Mouse (Mus musculus) gastrocnemius, postnatal 10 days (tissue): ENCODE measurements around the gene Brd2. TPM values are rescaled to one million over a fixed set of nuclear protein-coding genes. Genes with fewer than 3 reads are reported as not detected.
A peak's percentile ranks its signal among the peaks of the same experiment; 100 is the strongest.

Experiments used
- DNase-seq: peaks from one replicate; pipeline ENCODE4 v3.0.0; 2021; ENCODE audit warnings: mixed read lengths
- total RNA-seq, 2 experiments: library from RNA; stranded (reverse); gene quantifications; 2 replicates each; pipeline ENCODE4 v1.2.3; 2021

The Brd2 gene
- total RNA-seq, 2 experiments from 2014 or later = 91.9 to 114 TPM

GRCm38 (mm10) chr17:34114114-34114513 lies 8.3 kb downstream of the Brd2 start:
- no peak for DNase-seq

- no peak for DNase-seq
Measured at GRCm38 (mm10) chr17:34110309-34110708, 12.1 kb downstream of the Brd2 start.

- no peak for DNase-seq
Measured at GRCm38 (mm10) chr17:34109806-34110195, 12.6 kb downstream of the Brd2 start.

DNA sequence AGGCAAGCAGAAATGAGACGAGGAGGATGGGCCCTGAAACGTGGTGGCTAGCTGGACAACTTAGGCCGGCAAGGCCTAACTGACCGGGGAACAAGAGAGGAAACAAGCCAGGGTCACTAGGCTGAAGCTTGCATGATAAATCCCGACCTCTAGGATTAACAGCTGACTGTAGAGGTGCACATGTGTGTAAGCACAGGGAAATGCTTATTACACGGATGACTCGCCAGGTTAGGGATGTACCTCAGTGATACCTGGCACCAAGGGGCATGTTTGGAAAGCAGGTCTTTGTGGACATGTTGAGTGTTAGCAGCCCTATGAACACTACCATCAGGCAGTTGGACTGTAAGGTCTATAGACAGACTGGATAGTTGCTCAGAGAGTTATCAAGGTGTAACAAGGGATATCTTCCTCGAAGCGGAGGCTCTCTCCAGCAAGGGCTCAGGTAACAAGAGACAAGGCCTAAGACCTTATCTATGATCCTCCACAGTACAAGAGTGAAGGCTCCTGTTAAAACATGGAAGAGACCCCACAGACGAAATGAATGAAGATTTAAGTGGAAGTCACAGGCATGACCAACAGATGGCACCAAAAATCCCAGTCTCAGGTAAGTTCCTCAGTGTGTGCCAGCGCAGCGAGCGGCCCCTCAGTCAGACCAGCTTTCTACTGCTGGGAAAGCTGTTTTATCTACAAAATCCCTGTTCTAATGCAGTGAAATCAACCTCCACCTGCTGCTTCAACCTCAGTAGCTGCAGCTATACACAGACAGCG lies 13.2 kb downstream of the Brd2 start:
- DNase-seq = no peak

GRCm38 (mm10) chr17:34108460-34108859 lies 14.0 kb downstream of the Brd2 start:
- no peak for DNase-seq

- no peak for DNase-seq
Measured at GRCm38 (mm10) chr17:34107109-34107867, 15.1 kb downstream of the Brd2 start.

DNA sequence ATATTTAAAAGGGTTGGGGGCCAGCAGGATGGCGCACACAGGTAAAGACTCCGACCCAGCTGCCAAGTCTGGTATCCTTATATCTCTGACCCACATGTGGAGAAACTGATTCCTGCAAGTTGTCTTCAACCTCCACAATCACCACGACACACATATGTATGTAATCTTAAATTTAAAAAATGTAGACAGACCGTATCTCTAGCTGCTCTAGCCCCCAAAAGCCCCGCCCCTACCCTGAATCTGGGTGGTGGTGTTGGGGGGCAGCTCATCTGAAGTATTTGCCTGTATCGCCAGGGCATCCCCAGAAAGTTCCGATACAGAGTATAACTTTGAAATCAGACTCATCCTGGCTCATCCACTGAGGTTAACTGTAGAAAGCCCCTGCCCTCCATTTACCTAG lies 15.9 kb downstream of the Brd2 start:
- no peak for DNase-seq

DNA sequence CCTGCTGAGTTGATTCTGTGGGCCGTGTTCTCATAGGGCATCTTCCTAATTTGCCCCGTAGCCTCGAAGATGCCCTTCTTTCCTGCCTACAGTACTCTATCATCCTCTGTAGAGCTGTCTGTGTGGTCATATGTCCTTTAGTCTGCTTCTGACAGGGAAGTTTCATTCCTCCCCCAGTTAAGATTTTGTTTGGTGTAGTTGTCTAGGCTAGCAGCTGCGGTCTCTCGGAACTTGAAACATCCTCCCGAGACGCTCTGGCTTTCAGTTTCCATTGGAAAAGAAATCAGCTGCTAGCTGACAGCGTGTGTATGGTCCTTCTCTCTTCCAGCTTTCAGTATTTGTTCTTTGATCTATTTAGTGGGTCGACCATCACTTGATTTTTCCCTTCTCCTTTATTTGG lies 17.6 kb downstream of the Brd2 start:
- no peak for DNase-seq

DNA sequence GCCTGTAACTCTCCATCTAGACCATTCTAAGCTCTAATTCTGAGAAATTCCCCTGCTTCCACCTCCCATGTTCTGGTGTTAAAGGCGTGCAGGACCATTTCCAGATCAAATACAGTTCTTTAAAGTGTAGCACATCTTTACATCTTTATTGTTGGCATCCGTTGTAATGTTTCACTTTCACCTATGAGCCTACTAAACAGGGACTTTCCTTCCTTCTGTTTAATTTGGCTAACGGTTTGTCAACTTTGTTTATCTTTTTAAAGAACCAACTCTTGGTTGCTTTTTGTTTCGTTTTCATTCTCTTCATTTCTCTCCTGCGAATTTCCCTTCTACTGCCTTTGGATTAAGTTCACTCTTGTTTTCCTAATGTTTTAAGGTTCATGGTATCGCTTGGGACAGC lies 19.6 kb downstream of the Brd2 start:
- no peak for DNase-seq

GRCm38 (mm10) chr17:34101604-34102032 lies 20.8 kb downstream of the Brd2 start:
- peak; percentile 99 for DNase-seq

DNA sequence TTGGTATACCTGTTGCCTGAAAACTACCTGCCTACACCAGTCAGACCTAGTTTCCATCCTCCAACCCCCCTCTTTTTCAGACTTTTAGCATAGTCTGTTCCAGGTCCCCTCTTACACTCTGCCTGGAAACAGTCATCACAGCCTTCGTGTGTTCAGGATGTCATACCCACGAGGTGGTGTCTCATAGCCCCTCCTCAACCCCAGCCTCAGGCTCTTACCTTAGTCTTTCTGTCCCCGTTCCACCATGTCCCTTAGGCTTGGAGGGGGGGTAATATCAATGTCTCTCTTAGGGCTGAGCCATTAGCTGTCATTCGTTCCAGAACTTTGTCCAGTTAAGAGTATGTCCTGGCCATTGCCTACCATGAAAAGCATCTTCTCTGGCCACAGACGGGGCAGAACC lies 21.2 kb downstream of the Brd2 start:
- no peak for DNase-seq

- no peak for DNase-seq
Measured at GRCm38 (mm10) chr17:34099531-34099930, 22.9 kb downstream of the Brd2 start.

DNA sequence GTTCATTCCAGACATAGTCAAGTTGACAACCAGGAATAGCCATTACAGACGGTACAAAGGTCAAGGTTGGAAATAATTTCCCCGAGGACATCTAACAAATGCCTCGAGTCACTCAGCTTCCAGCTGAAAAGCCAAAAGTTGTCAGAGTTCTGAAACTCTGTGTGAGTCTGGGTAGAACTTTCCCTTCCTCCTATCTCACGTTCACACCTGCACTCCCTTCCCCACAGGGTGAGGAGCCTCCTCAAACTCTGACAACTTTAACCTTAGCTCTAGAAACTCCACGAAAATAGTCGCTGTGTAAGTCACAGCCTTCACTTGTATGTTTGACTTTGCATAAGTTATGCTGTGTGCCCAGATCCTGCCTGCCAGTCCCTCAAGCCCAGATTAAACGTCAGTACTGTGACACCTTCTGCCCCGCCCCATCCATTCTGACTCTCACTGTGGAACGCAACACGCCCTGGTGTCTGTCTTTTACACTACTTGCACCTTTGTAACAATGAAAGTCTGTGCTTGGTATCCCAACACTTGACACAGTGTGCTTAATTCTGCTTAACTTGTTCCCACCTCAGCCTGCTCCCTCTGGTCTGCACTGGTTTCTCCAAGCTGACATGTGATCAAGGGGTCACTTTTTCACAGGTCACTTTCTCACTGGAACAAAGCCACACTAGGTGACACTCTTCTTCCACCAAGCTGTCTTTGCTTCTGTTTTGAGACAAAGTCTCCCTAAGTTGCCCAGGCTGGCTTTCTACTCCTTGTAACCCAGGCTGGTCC lies 23.5 kb downstream of the Brd2 start:
- DNase-seq = no peak

- no peak for DNase-seq
Measured at GRCm38 (mm10) chr17:34097272-34097671, 25.2 kb downstream of the Brd2 start.

- no peak for DNase-seq
Measured at GRCm38 (mm10) chr17:34096497-34097010, 25.9 kb downstream of the Brd2 start.

DNA sequence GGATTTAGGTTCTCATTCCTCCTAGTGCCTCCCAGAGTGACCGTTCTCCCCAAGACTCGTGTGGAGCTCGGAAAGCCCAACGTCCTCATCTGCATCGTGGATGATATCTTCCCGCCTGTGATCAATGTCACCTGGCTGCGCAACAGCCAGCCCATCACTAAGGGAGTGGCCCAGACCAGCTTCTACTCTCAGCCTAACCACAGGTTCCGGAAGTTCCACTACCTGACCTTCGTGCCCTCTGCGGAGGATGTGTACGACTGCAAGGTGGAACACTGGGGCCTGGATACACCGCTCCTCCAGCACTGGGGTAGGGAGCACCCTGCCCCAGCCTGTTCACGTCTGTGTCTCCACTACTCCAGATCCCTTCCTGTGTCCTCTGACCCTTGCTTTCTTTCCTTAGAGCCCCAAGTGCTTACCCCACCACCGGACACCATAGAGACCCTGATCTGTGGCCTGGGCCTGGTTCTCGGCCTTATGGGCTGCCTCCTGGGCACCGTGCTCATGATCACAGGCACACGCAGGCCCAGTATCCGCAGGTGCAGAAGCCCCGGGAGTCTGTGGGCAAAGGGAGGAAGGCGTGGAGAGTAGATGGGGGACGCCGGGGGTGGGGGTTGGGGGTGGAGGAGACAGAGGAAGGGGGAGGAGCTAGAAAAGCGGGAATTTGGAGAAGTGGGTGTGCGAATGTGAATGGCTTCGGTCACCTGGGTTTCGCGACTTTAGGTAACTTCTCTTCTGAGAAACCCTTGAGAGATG lies 28.0 kb downstream of the Brd2 start:
- DNase-seq = no peak

- no peak for DNase-seq
Measured at GRCm38 (mm10) chr17:34093199-34093874, 29.1 kb downstream of the Brd2 start.

- DNase-seq = no peak
Measured at GRCm38 (mm10) chr17:34092197-34092875, 30.1 kb downstream of the Brd2 start, which contains the start of gene H2-Oa. Gene H2-Oa, plus strand, starts transcription at chr17:34092340.

DNA sequence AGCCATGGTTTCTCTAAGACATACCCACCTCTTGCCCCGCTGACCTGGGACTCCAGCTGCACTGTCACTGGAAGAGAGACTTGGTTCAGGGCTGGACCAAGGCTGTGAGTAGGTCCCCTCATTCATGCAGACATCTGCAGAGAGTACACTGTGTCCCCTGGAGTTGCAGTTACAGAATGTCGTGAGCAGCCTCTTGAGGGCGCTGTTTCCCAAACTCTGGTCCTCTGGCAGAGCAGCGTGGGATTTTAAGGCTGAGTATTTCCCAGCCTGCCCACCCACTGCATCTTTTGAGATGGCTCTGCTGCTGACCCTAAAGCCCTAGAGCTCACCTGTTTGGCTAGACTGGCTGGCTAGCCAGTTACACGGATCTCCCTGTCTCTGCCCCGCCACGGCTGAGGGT lies 31.5 kb downstream of the Brd2 start:
- no peak for DNase-seq

DNA sequence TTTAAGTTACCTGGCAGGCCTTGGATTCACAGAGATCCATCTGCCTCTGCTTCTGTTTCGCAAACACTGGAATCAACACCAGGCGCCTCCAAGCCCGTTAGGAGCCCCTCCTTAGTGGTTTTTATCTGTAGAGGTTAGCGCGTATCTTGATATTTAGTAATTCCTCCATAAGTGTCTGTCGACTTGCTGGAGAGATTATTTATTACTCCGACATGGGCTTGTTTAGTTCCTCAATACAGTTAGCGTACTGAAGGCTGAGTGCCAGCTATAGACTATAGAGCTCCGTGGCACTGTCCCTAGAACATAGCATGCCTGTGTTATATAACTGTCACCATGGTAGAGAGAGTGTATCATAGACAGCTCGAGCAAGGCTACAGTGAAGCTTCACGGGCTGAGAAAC lies 34.3 kb downstream of the Brd2 start:
- no peak for DNase-seq

GRCm38 (mm10) chr17:34087386-34087785 lies 35.0 kb downstream of the Brd2 start:
- no peak for DNase-seq
